In the genomic region with DNA sequence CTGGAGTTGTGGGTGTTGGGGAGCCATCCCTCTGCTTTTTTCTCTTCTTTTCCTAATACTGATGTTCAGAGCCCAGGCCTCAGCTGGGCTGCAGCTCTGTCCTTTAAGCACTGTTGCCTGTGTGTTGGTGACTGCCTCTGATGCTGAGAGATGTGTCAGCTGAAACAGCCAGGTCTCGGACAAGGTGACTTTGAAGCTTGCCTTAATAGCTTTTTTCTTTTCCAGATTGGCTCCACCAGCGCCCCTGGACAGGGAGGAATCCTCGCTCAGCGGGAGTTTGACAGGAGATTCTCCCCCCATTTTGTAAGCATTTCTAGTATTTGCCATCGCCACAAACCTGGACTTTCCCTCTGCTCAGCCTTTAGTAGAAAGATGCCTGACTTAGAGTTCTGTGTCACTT, we compare ENCODE assay signal across 28 mouse cellular contexts. TPM values are rescaled to one million over a fixed set of nuclear protein-coding genes. Genes with fewer than 3 reads are reported as not detected.
DNase-seq lines count a peak whose midpoint lies in the region; ATAC-seq and TF ChIP-seq lines count a peak whose summit lies in the region.
"Had no signal": no experiment of that assay in that cellular context is flagged by ENCODE, and none has a peak within 500 bp of the region (broad histone marks: within the 10 kb centered on the region; RNA-seq: fewer than 3 reads in every experiment).

No protein-coding gene starts in this region.

- no peaks in the 10 kb centered on the region for H3K27me3 ChIP-seq in lung, postnatal 0 days (replicated peaks; ENCODE audit: insufficient read depth, low read length)
- H3K27me3 ChIP-seq: forebrain, embryonic 13.5 days; hindbrain, embryonic 13.5 days; Patski had no signal

- no peak for ATAC-seq in lung, postnatal 0 days
- ATAC-seq: activated CD4-positive, CD25-positive, alpha-beta regulatory T cell, adult 4 months; forebrain, embryonic 13.5 days; forebrain, embryonic 16.5 days; hindbrain, embryonic 16.5 days; Patski had no signal

- no peak overlapping the region for H3K9ac ChIP-seq in lung, postnatal 0 days (replicated peaks; ENCODE audit: low read depth)
- H3K9ac ChIP-seq: forebrain, embryonic 13.5 days had no signal

- intact Hi-C loops in heart, postnatal 10 days (cut with DNase I) = no loop called here

- H3K9me3 ChIP-seq in lung, postnatal 0 days (ENCODE audit: low read length) = no peaks in the 10 kb centered on the region
- H3K9me3 ChIP-seq: forebrain, embryonic 10.5 days; forebrain, embryonic 13.5 days; G1E; hindbrain, embryonic 10.5 days; hindbrain, embryonic 13.5 days had no signal

- DNase-seq in heart, adult 11 months = peak; percentile 71
- no peak for DNase-seq in heart, postnatal 10 days
- no peak for DNase-seq in lung, postnatal 0 days (ENCODE audit: low spot score)
- DNase-seq in lung, postnatal 25 days (ENCODE audit: low spot score) = no peak
- peak; percentile 83 for DNase-seq in R1 (ENCODE audit: low read depth, low spot score)
- DNase-seq in layer of hippocampus, adult 8-10 months (ENCODE audit: low spot score in 2 of 2) = no peak
- DNase-seq in c-Kit-positive CD71-positive TER-119-positive erythroid progenitor cells, embryonic 14.5 days (ENCODE audit: low spot score) = no peak
- DNase-seq: adrenal gland, adult 8-10 months; adrenal gland, postnatal 25 days; cerebellum, adult 18-20 months; cerebellum, adult 9-10 months; cerebellum, postnatal 14 days; gastrocnemius, postnatal 10 days; gastrocnemius, postnatal 36 days; heart, postnatal 36 days had no signal

- H3K27ac ChIP-seq in lung, postnatal 0 days (ENCODE audit: low read length) = peak overlapping the region; percentile 71
- H3K27ac ChIP-seq: forebrain, embryonic 10.5 days; forebrain, embryonic 13.5 days; hindbrain, embryonic 10.5 days; hindbrain, embryonic 13.5 days had no signal

- TF ChIP-seq EP300 in lung, postnatal 0 days (IDR thresholded peaks at IDR 0.05) = no peak

- TF ChIP-seq CTCF in lung, postnatal 0 days (IDR thresholded peaks at IDR 0.05) = no peak

- H3K4me3 ChIP-seq in lung, postnatal 0 days (ENCODE audit: low read depth, low read length) = no peak overlapping the region
- H3K4me3 ChIP-seq: forebrain, embryonic 10.5 days; forebrain, embryonic 13.5 days; hindbrain, embryonic 10.5 days; hindbrain, embryonic 13.5 days had no signal

- H3K4me2 ChIP-seq in lung, postnatal 0 days (replicated peaks; ENCODE audit: low read depth, low read length) = no peak overlapping the region
- H3K4me2 ChIP-seq: forebrain, embryonic 13.5 days; heart, embryonic 11.5 days; hindbrain, embryonic 13.5 days had no signal

- peaks cover 8% of the 10 kb centered on the region; the same call in 1 of the 2 replicates for H3K36me3 ChIP-seq in lung, postnatal 0 days (ENCODE audit: insufficient read depth, low read length)

- H3K4me1 ChIP-seq in lung, postnatal 0 days (ENCODE audit: insufficient read depth, low read depth, low read length) = no peaks in the 10 kb centered on the region
- H3K4me1 ChIP-seq: hindbrain, embryonic 13.5 days had no signal

- 89% methylated on average over 5 of the region's 5 CpGs for WGBS in lung, postnatal 0 days

RNA-seq across cellular contexts. Expression of gene Ssr2, which starts 11.0 kb away (rescaled TPM):
- 100 to 1,000 TPM; 127 to 130 TPM for total RNA-seq in heart, postnatal 10 days (2021)
- polyA plus RNA-seq in lung, postnatal 0 days (2015; fragmentation: Nextera tagmentation; extraction: Ambion mirVana) = 306 and 384 TPM in 2 replicates
- 10 to 100 TPM; 86.4 to 96.0 (median 90.1) TPM for total RNA-seq in layer of hippocampus, adult 8-10 months (2022)

RNA-seq across cellular contexts. Expression of gene Arhgef2, which starts 19.1 kb away (rescaled TPM):
- 10 to 100 TPM; 89.5 to 96.3 TPM for total RNA-seq in heart, postnatal 10 days (2021)
- 170 and 229 TPM in 2 replicates for polyA plus RNA-seq in lung, postnatal 0 days (2015; fragmentation: Nextera tagmentation; extraction: Ambion mirVana)
- total RNA-seq in layer of hippocampus, adult 8-10 months (2022) = 100 to 1,000 TPM; 210 to 272 (median 257) TPM

RNA-seq across cellular contexts. Expression of gene Ubqln4, which starts 33.1 kb away (rescaled TPM):
- total RNA-seq in heart, postnatal 10 days (2021) = 10 to 100 TPM; 56.5 to 57.2 TPM
- 18.4 and 22.6 TPM in 2 replicates for polyA plus RNA-seq in lung, postnatal 0 days (2015; fragmentation: Nextera tagmentation; extraction: Ambion mirVana)
- 100 to 1,000 TPM in 2 of 4 experiments, 10 to 100 TPM in 2; 96.1 to 118 (median 107) TPM for total RNA-seq in layer of hippocampus, adult 8-10 months (2022)

RNA-seq across cellular contexts. Expression of gene Lamtor2, which starts 33.8 kb away (rescaled TPM):
- 10 to 100 TPM; 87.3 to 94.0 TPM for total RNA-seq in heart, postnatal 10 days (2021)
- 138 and 143 TPM in 2 replicates for polyA plus RNA-seq in lung, postnatal 0 days (2015; fragmentation: Nextera tagmentation; extraction: Ambion mirVana)
- total RNA-seq in layer of hippocampus, adult 8-10 months (2022) = 100 to 1,000 TPM in 3 of 4 experiments, 10 to 100 TPM in 1; 89.2 to 111 (median 106) TPM

RNA-seq across cellular contexts. Expression of gene Rab25, which starts 38.5 kb away (rescaled TPM):
- total RNA-seq in heart, postnatal 10 days (2021) = not detected
- polyA plus RNA-seq in lung, postnatal 0 days (2015; fragmentation: Nextera tagmentation; extraction: Ambion mirVana) = 61.4 and 61.8 TPM in 2 replicates
- total RNA-seq in layer of hippocampus, adult 8-10 months (2022) = 1 to 10 TPM in 1 of 4 experiments, not detected in 3; 1.5 TPM
- total RNA-seq: adrenal gland, adult 8-10 months; adrenal gland, postnatal 25 days; gastrocnemius, adult 18-20 months; gastrocnemius, postnatal 10 days; gastrocnemius, postnatal 36 days; heart, adult 8-10 months; heart, postnatal 36 days had no signal
- polyA plus RNA-seq: activated CD4-positive, CD25-positive, alpha-beta regulatory T cell, adult 4 months; forebrain, embryonic 13.5 days; forebrain, embryonic 16.5 days; heart, embryonic 11.5 days; heart, postnatal 0 days; hindbrain, embryonic 13.5 days; hindbrain, embryonic 16.5 days had no signal

Comparison
In these comparisons a context has a peak if more than half of its experiments do, and no peak if none do; other contexts are left out.
1. DNase-seq: peak in heart, adult 11 months (single experiment) and R1 (single experiment); none in heart, postnatal 10 days (0 of 2), lung, postnatal 0 days (single experiment), lung, postnatal 25 days (single experiment), layer of hippocampus, adult 8-10 months (0 of 2) and c-Kit-positive CD71-positive TER-119-positive erythroid progenitor cells, embryonic 14.5 days (single experiment).